In the genomic region with DNA sequence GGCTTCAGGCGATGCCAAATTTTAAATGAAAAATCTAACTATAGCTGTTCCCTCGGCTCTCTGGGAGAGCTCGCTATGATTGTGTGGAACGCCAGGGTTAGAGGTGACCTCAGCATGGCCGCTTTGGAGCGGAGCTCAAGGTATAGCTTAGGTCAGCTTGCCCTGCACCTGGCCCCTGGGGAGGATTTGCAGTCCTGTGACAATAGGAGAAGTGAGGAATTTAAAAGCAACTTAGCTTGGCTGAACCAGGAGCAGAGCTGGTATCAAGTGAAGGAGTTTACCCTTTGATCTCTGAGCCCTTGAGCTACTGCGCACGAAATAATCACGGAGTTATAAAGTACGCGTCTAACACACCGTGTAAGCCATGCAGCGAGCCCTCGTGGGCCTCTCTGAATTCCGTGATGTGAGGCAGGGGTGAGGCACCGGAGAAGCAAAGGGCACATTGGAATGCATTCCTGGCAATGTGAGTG, we compare ENCODE assay signal across 8 mouse cellular contexts.
A peak's percentile ranks its signal among the peaks of the same experiment; 100 is the strongest.
DNase-seq lines count a peak whose midpoint lies in the region; ATAC-seq and TF ChIP-seq lines count a peak whose summit lies in the region.

No protein-coding gene starts in this region.

- no peak overlapping the region for H3K4me3 ChIP-seq in liver, adult 2 months (ENCODE audit: insufficient read depth, low read depth, low read length)
- H3K4me3 ChIP-seq in midbrain, postnatal 0 days (ENCODE audit: low read depth, low read length), result peak overlapping the region; percentile 25

- intact Hi-C loops in heart, postnatal 36 days (cut with DNase I), result no loop called here

- no peaks in the 10 kb centered on the region for H3K79me2 ChIP-seq in liver, adult 2 months (ENCODE audit: control insufficient read depth, insufficient read depth, low read length)

- peak overlapping the region; percentile 52 for H3K4me2 ChIP-seq in midbrain, postnatal 0 days (ENCODE audit: low read depth, low read length, poor library complexity, severe bottlenecking)

- H3K4me1 ChIP-seq in liver, adult 2 months (ENCODE audit: control insufficient read depth, insufficient read depth, low read length), result peaks cover 5% of the 10 kb centered on the region; the same call in 1 of the 2 replicates
- H3K4me1 ChIP-seq in midbrain, postnatal 0 days (ENCODE audit: insufficient read depth, low read length), result peaks cover 12% of the 10 kb centered on the region; the same call in 1 of the 2 replicates

- no peaks in the 10 kb centered on the region for H3K36me3 ChIP-seq in liver, adult 2 months (ENCODE audit: control insufficient read depth, insufficient read depth, low read length)
- no peaks in the 10 kb centered on the region for H3K36me3 ChIP-seq in midbrain, postnatal 0 days (ENCODE audit: insufficient read depth, low read length)

- no peak overlapping the region for H3K27ac ChIP-seq in liver, adult 2 months (replicated peaks; ENCODE audit: insufficient read depth, low read depth, low read length)
- H3K27ac ChIP-seq in midbrain, postnatal 0 days (ENCODE audit: low read depth, low read length), result peak overlapping the region; percentile 59

- ATAC-seq in midbrain, postnatal 0 days (ENCODE audit: low FRiP score), result peak; percentile 74

- TF ChIP-seq POLR2A in liver, adult 2 months (IDR thresholded peaks at IDR 0.05; ENCODE audit: extremely low read depth, insufficient read depth, low read length), result no peak

- no peak for TF ChIP-seq CTCF in liver, adult 2 months (IDR thresholded peaks at IDR 0.05; ENCODE audit: low read depth, low read length)
- TF ChIP-seq CTCF in midbrain, postnatal 0 days (IDR thresholded peaks at IDR 0.05), result no peak

- no peak overlapping the region for H3K9ac ChIP-seq in liver, adult 2 months (ENCODE audit: low read depth, low read length)
- H3K9ac ChIP-seq in midbrain, postnatal 0 days (replicated peaks; ENCODE audit: low read length, poor library complexity, severe bottlenecking), result peak overlapping the region; percentile 61

- WGBS in liver, adult 2 months, result 10% methylated on average over 16 of the region's 16 CpGs
- WGBS in midbrain, postnatal 0 days, result 4% methylated on average over 16 of the region's 16 CpGs

- peak; percentile 14 for DNase-seq in liver, adult 2 months (ENCODE audit: extremely low read depth, low read depth, low spot score)
- no peak for DNase-seq in liver
- DNase-seq in embryo, embryonic 11 days, result peak; percentile 66
- DNase-seq in heart, postnatal 36 days, result peak; percentile 11 to 18
- DNase-seq in kidney, postnatal 4 days, result peak; percentile 45 to 57
- peak; percentile 40 for DNase-seq in midbrain, postnatal 0 days (ENCODE audit: low spot score)
- no peak for DNase-seq in layer of hippocampus, adult 9-11 months
- no peak for DNase-seq in thymus, postnatal 10 days (ENCODE audit: low spot score in 2 of 2)

- no peaks in the 10 kb centered on the region for H3K9me3 ChIP-seq in midbrain, postnatal 0 days (ENCODE audit: low read length)

- H3K27me3 ChIP-seq in liver, adult 2 months (ENCODE audit: control insufficient read depth, insufficient read depth, low read length), result no peaks in the 10 kb centered on the region
- no peaks in the 10 kb centered on the region for H3K27me3 ChIP-seq in midbrain, postnatal 0 days (ENCODE audit: insufficient read depth, low read length)

Comparison
In these comparisons a context has a peak if more than half of its experiments do, and no peak if none do; other contexts are left out.
1. DNase-seq: peak in liver, adult 2 months (single experiment), embryo, embryonic 11 days (single experiment), heart, postnatal 36 days (2 of 2), kidney, postnatal 4 days (2 of 2) and midbrain, postnatal 0 days (single experiment); none in liver (single experiment), layer of hippocampus, adult 9-11 months (single experiment) and thymus, postnatal 10 days (0 of 2).